Mouse (Mus musculus): ENCODE results near the gene Pkig.

DNA sequence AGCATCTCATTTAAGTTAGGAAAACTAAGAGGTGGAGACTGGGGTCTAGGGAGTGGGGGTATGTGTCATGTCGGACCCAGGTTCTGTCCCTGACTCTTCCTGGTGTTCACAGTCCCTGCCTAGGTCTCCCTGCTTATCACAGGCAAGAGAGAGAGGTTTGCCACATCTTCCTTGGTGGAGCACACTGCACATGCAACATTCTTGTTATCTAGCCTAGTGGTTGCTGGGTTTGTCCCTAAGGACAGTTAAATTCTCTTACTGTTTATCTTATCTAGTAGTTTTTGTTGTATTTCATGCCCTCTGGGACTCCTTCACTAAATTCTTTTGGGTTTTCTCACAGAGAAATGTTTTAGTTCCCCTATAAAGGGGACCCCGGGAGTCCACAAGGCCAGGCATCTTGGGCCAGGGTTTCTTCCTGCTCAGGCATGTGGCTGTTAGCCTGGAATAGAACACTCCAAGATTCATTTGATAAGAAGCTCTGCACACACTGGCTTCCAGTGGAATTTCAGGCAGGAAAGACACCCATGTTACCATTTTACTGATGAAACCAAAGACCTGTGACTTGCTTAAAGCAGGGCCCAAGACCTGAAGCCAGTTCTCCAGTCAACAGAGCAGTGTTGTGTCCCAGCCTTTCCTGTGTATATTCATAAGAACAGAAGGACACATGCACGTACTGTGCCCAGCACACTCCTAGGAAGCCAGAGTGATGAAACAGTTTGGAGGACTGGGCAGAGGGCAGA, 34.9 kb downstream of the Pkig start:
- no peak for TF ChIP-seq CTCF (IDR thresholded peaks at IDR 0.05; ENCODE audit: borderline replicate concordance, insufficient read depth, low read depth, low read length)
- TF ChIP-seq POLR2A (IDR thresholded peaks at IDR 0.05; ENCODE audit: borderline replicate concordance, insufficient read depth, low read length) = no peak

Data from cerebellum, adult 2 months (tissue).